Mouse (Mus musculus) mouse trophoblast stem cell (cell line): ENCODE measurements around the gene Stx5a.
"Not testable (repeated sequence)": the region's sequence is repeated elsewhere in the genome, so short reads cannot be mapped to it uniquely, and the experiment has no call there.

Experiments used
- in situ Hi-C, 2 experiments: fragments of 300-500 bp; cut with MseI, MboI; formaldehyde crosslinking; loops; 2 replicates in 1 of 2; 3 replicates in 1 of 2; pipeline ENCODE4 v1.15.1; 2025

Stx5a gene

GRCm38 (mm10) chr19:8716767-8717475, 24.3 kb upstream of the Stx5a start:
- in situ Hi-C loops = no loop called here

GRCm38 (mm10) chr19:8718357-8718756, 22.9 kb upstream of the Stx5a start:
- in situ Hi-C loops = no loop called here

DNA sequence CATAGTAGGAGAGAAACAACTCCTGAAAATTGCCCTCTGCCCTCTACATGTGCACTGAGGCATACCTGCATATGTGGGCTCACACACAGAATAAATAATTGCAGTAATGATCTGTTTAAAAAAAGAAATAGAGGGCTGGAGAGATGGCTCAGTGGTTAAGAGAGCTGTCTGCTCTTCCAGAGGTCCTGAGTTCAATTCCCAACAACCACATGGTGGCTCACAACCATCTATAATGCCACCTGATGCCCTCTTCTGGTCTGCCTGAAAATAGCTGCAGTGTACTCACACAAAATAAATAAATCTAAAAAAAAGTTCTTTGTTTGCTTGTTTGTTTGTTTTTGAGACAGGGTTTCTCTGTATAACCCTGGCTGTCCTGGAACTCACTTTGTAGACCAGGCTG, 22.2 kb upstream of the Stx5a start:
- in situ Hi-C loops = not testable (repeated sequence)

GRCm38 (mm10) chr19:8721378-8721777, 19.8 kb upstream of the Stx5a start:
- in situ Hi-C loops = no loop called here

DNA sequence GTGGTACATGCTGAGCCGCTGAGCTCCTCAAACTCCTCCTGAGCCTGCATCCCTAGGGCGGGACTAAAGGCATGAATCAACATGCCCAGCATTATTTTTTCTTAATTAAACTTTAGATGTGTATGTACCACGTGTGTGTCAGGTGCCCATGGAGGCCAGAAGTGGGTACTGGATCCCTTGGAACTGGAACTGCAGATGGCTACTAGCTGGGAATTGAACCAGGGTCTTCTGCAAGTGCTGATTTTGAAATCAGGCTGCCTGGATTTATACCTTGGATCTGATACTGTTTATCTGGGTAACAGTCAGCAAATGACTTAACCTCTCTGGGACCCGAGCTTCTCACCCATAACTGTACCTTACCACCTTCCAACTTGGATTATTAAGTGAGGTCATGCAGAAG, 19.2 kb upstream of the Stx5a start:
- in situ Hi-C loops = no loop called here

GRCm38 (mm10) chr19:8722559-8722906, 18.7 kb upstream of the Stx5a start:
- in situ Hi-C loops = no loop called here

- in situ Hi-C loops = no loop called here
These were observed 18.2 kb upstream of the Stx5a start, which contains the start of gene Slc3a2 for GRCm38 (mm10) chr19:8722907-8723573. TSS of gene Slc3a2 (minus strand) at chr19:8723369.

- in situ Hi-C loops = no loop called here
These were observed 17.5 kb upstream of the Stx5a start for GRCm38 (mm10) chr19:8723574-8724346.

DNA sequence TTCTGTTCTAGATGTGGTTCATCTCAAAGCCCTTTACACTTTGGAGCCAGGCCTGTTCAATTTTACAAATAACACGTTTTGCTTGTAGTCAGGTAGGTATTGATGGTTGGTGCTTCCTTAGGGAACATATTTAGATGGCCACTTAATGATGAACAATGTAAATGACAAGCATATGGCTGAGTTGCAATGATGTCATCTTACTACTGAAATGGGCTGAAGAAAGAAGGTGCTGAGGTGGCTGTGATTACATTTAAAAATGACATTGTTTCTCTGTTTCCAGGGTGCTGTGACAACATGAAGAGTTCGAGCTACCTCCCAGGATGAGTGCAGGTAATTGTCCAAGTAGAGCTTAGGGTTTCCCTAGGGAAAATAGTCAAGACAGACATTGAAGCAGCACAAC, 16.8 kb upstream of the Stx5a start:
- in situ Hi-C loops = no loop called here

- in situ Hi-C loops = no loop called here
These were observed 16.1 kb upstream of the Stx5a start for GRCm38 (mm10) chr19:8725081-8725613.

DNA sequence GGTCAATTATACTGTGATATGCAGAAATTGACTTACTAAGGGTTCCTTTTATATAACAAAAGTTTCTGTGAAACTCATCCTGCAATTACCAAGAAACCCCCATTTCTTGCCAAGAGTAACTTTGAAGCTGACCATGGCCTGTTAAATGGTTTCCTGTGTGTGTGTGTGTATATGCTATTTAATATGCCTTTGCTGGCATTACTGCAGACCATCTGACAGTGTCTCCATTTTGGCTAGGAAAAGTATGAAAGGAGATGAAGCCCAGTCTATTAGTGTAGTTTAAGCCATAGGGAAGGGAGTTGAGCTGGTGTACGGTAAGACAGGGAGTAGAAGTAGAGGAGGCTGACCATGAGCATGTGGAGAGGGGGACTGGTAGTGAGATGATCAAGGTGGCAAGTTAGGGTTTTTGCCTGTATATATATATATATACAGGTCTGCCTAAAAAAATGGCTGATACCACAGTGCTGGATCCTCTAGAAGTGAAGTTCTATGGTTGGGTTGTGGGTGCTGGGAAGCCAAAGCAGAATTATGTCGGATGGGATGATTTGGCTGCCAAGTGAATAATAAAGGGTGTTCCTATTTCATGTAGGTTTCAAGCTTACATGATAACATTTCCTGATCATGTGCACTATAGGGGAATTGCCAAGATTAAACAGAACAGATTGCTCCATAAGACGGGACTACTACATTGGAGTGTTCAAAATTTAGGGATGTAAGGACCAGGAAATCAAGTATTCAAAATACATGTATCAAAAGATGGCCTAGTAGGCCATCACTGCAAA, 14.4 kb upstream of the Stx5a start:
- in situ Hi-C loops = no loop called here

GRCm38 (mm10) chr19:8727495-8728114, 13.6 kb upstream of the Stx5a start:
- in situ Hi-C loops = no loop called here

- in situ Hi-C loops = not testable (repeated sequence)
These were observed 12.7 kb upstream of the Stx5a start for GRCm38 (mm10) chr19:8728335-8729099.

DNA sequence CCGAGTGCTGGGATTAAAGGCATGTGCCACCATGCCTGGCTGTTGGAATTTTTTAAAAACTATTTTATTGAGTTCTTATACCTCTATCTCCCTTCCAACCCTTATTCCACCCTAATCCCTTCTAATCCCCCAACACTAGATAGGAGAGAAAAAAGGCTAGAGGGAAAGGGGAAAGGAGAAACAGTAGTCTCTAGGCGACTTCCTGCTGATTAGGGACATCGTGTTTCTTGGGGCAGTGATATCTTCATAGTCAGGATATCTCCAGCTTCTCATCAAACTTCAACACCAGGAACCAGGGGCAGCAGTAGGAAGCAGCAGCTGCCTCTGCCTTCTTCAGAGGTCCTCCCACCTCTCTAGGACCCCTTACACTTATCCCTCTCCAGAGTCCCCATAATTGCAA, 6.9 kb upstream of the Stx5a start:
- in situ Hi-C loops = no loop called here

DNA sequence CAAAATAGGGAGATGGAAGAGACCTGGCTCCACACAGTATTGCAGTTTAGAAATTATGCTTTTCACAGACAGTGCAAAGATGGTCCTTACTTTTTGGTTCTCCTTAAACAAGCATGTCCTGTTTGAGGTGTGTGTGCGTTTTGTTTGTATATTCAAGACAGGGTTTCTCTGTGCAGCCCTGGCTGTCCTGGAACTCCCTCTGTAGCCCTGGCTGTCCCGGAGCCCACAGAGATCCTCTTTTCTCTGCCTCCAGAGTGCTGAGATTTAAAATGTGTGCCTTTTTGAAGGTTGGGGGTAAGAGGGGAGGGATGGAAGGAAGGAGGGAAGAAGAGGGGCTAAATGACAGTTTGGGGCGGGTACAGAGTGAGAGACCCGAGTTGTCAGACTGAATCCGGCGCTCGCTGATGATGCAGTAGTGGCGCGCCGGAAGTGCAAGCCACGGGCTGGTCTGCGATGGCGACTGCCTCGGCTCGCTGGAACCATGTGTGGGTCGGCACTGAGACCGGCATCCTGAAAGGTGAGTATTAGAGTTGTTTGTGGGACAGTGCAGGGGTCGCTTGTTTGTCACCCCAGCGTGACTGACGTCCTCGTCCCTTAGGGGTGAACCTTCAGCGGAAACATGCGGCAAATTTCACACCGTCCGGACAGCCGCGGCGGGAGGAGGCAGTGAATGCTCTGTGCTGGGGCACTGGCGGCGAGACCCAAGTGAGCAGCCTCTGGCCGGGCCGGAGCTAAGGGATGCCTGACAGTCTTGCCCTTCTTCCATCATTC, 5.6 kb upstream of the Stx5a start, which contains the start of gene Wdr74:
TSS of gene Wdr74 (plus strand) at position 439 of the 771 bp plus-strand sequence.
- in situ Hi-C loops = no loop called here

- in situ Hi-C loops = no loop called here
These were observed 5.1 kb upstream of the Stx5a start for GRCm38 (mm10) chr19:8736160-8736467.

GRCm38 (mm10) chr19:8738911-8739310, 2.3 kb upstream of the Stx5a start:
- in situ Hi-C loops = no loop called here

DNA sequence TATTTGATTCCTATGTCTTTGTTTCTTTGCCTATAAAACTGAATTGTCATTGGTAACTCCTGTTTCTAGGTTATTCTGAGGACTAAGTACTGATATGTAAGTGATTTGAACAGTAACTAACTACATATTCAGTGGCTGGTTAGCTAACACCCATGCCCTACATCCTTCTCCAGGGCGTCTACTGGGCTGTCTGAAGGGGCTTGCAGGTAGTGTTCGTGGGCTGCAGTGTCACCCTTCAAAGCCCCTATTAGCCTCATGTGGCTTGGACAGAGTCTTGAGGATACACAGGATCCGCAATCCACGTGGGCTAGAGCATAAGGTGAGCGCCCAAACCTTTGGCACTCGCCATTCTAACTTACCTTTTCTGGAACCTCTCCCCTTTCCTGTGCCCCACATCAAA, 1.6 kb upstream of the Stx5a start:
- in situ Hi-C loops = no loop called here

GRCm38 (mm10) chr19:8740603-8741002, 610 bp upstream of the Stx5a start, which contains the start of gene 1700092M07Rik:
TSS of gene 1700092M07Rik (plus strand) at chr19:8740718.
- in situ Hi-C loops = no loop called here

DNA sequence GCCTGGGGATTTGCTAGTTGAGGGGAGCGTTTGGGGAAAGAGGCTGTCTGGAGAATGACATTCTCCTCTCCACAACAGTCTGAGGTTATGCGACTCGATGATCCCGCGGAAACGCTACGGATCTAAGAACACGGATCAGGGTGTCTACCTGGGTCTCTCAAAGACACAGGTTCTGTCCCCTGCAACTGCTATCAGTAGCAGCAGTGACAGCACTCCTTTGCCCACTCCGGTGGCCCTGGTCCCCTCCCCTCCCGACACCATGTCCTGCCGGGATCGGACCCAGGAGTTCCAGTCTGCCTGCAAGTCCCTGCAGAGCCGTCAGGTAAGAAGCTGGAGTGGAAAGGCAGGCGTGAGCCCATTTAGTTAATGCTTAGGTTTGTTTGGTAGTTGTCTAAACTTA, 963 bp downstream of the Stx5a start:
- in situ Hi-C loops = no loop called here
